Mouse (Mus musculus): ENCODE measurements around the gene Tigar. TPM values are rescaled to one million over a fixed set of nuclear protein-coding genes. Genes with fewer than 3 reads are reported as not detected.

Tigar gene
- polyA plus RNA-seq (2014; fragmentation: Illumina TruSeq; extraction: RNeasy Lipid Tissue Mini Kit (QIAGEN cat#74804); ENCODE audit: insufficient read depth, low read depth, low replicate concordance): 3.7 TPM

GRCm38 (mm10) chr6:127109402-127109930 lies at the start of gene Tigar:
Gene Tigar, minus strand, starts transcription at chr6:127109557.

GRCm38 (mm10) chr6:127152106-127152951 lies 43.0 kb upstream of the Tigar start, which contains the start of gene Ccnd2:
Gene Ccnd2, minus strand, starts transcription at chr6:127152193.

GRCm38 (mm10) chr6:127072817-127073216 lies 36.5 kb downstream of the Tigar start, which contains the start of gene Fgf23:
Gene Fgf23, plus strand, starts transcription at chr6:127072902.

Other genes with a start within 250 kb of the Tigar start
- gene Dyrk4, start 187.7 kb downstream of the Tigar start, polyA plus RNA-seq (2014; fragmentation: Illumina TruSeq; extraction: RNeasy Lipid Tissue Mini Kit (QIAGEN cat#74804); ENCODE audit: insufficient read depth, low read depth, low replicate concordance): 0.23 TPM
- 0.44 TPM for gene Rad51ap1, start 170.0 kb downstream of the Tigar start, polyA plus RNA-seq (2014; fragmentation: Illumina TruSeq; extraction: RNeasy Lipid Tissue Mini Kit (QIAGEN cat#74804); ENCODE audit: insufficient read depth, low read depth, low replicate concordance)
- gene D6Wsu163e, start 169.6 kb downstream of the Tigar start, polyA plus RNA-seq (2014; fragmentation: Illumina TruSeq; extraction: RNeasy Lipid Tissue Mini Kit (QIAGEN cat#74804); ENCODE audit: insufficient read depth, low read depth, low replicate concordance): 12.3 TPM
- not detected for gene Fgf6, start 94.0 kb downstream of the Tigar start, polyA plus RNA-seq (2014; fragmentation: Illumina TruSeq; extraction: RNeasy Lipid Tissue Mini Kit (QIAGEN cat#74804); ENCODE audit: insufficient read depth, low read depth, low replicate concordance)
- gene Fgf23, start 36.7 kb downstream of the Tigar start, polyA plus RNA-seq (2014; fragmentation: Illumina TruSeq; extraction: RNeasy Lipid Tissue Mini Kit (QIAGEN cat#74804); ENCODE audit: insufficient read depth, low read depth, low replicate concordance): not detected
- 21.0 TPM for gene Ccnd2, start 42.6 kb upstream of the Tigar start, polyA plus RNA-seq (2014; fragmentation: Illumina TruSeq; extraction: RNeasy Lipid Tissue Mini Kit (QIAGEN cat#74804); ENCODE audit: insufficient read depth, low read depth, low replicate concordance)